Mouse (Mus musculus) megakaryocyte, embryonic 14.5 days (primary cell): ENCODE measurements at regions not wholly inside any gene's neighbourhood (a gene's known extent, or its start where the extent isn't known, plus 50 kb on each side); places are given as distances from the start of the nearest gene placed in this dataset.

Experiments
- FLI1 ChIP-seq: IDR thresholded peaks from 2 replicates; pipeline ENCODE4 v1.6.1; 2012; ENCODE audit warnings: low read length, inconsistent platforms, mixed read lengths
- GATA1 ChIP-seq: IDR thresholded peaks from 3 replicates; pipeline ENCODE4 v1.6.1; 2012; ENCODE audit warnings: mixed read lengths, low read length, inconsistent platforms, borderline replicate concordance

DNA sequence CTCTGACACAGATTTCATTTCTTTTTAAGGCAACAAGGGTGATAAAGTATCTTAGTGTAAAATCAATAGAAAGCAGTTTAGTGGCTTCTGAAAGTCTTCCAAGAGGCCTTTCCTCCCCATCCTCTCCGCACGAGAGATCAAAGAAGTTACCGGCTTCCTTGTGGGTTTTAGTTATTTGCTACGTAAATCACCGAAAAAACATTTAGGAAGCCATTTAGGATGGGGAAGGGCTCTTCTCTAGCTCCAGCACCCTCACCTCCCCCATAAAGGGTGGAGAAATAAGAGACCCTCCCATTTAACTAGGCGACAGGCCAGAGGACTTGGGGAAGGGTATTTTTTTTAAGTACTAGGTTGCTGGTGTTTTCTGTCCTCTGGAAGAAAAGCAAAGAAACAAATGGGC, 287.9 kb upstream of the Kazn start:
- TF ChIP-seq GATA1 (no peak), FLI1 (no peak)
